Mouse (Mus musculus): ENCODE results near the gene Ppp2r5a. TPM values are rescaled to one million over a fixed set of nuclear protein-coding genes. Genes with fewer than 3 reads are reported as not detected.

Gene Ppp2r5a
- polyA plus RNA-seq, 1 experiment from 2014 or later: 18.7 TPM

GRCm38 (mm10) chr1:191326233-191326882 is 76.7 kb downstream of the Ppp2r5a start:
- Histone ChIP-seq H3K4me2 (peak overlapping the region; percentile 88), H3K4me1 (replicated peaks) (peaks cover 20% of the 10 kb centered on the region; the same call in 1 of the 2 replicates), H3K9ac (replicated peaks) (peak overlapping the region; percentile 82), H3K9me3 (no peaks in the 10 kb centered on the region), H3K27me3 (no peaks in the 10 kb centered on the region), H3K27ac (peak overlapping the region; percentile 42; the same call in 1 of the 2 replicates), H3K4me3 (replicated peaks) (peak overlapping the region; percentile 87), H3K36me3 (peaks cover 12% of the 10 kb centered on the region; the same call in 1 of the 2 replicates)
- peak; percentile 45 for ATAC-seq (ENCODE audit: insufficient number of reproducible peaks, insufficient read depth, low FRiP score, low TSS enrichment, low read depth)
- 2% methylated on average over 35 of the region's 35 CpGs for WGBS

GRCm38 (mm10) chr1:191325726-191326232 is 77.3 kb downstream of the Ppp2r5a start, which contains the start of gene Tmem206:
Gene Tmem206 (plus strand): TSS chr1:191325912.
- Histone ChIP-seq H3K27me3 (no peaks in the 10 kb centered on the region), H3K36me3 (peaks cover 12% of the 10 kb centered on the region; the same call in 1 of the 2 replicates), H3K9ac (replicated peaks) (peak within 1 kb of the TSS; percentile 82), H3K4me1 (replicated peaks) (peaks cover 20% of the 10 kb centered on the region; the same call in 1 of the 2 replicates), H3K9me3 (no peaks in the 10 kb centered on the region), H3K4me3 (replicated peaks) (peak within 1 kb of the TSS; percentile 87), H3K4me2 (peak within 1 kb of the TSS; percentile 88), H3K27ac (peak within 1 kb of the TSS; percentile 42; the same call in 1 of the 2 replicates)
- under 1% methylated on average over 42 of the region's 42 CpGs for WGBS
- peak; percentile 92 for ATAC-seq (ENCODE audit: insufficient number of reproducible peaks, insufficient read depth, low FRiP score, low TSS enrichment, low read depth)

- 85% methylated on average over 7 of the region's 7 CpGs for WGBS
- no peak; the same call in 1 of the 2 replicates for ATAC-seq (ENCODE audit: insufficient number of reproducible peaks, insufficient read depth, low FRiP score, low TSS enrichment, low read depth)
These were observed 78.1 kb downstream of the Ppp2r5a start for GRCm38 (mm10) chr1:191324733-191325590.

GRCm38 (mm10) chr1:191323381-191323780 is 79.7 kb downstream of the Ppp2r5a start:
- no peaks in the 10 kb centered on the region for H3K9me3 ChIP-seq
- no peak overlapping the region for H3K4me3 ChIP-seq (replicated peaks)
- no peak for ATAC-seq (ENCODE audit: insufficient number of reproducible peaks, insufficient read depth, low FRiP score, low TSS enrichment, low read depth)
- H3K36me3 ChIP-seq: peaks cover 2% of the 10 kb centered on the region; the same call in 1 of the 2 replicates
- peaks cover 17% of the 10 kb centered on the region; the same call in 1 of the 2 replicates for H3K4me1 ChIP-seq (replicated peaks)
- whole genome bisulfite sequencing: 85% methylated on average over 3 of the region's 3 CpGs
- H3K27ac ChIP-seq: no peak overlapping the region
- no peaks in the 10 kb centered on the region for H3K27me3 ChIP-seq
- H3K4me2 ChIP-seq: no peak overlapping the region
- H3K9ac ChIP-seq (replicated peaks): no peak overlapping the region

More at GRCm38 (mm10) chr1:191324733-191325590, 78.1 kb downstream of the Ppp2r5a start:
- peak overlapping the region; percentile 88 for H3K4me2 ChIP-seq
- H3K9me3 ChIP-seq: no peaks in the 10 kb centered on the region
- H3K27me3 ChIP-seq: no peaks in the 10 kb centered on the region
- H3K36me3 ChIP-seq: peaks cover 8% of the 10 kb centered on the region; the same call in 1 of the 2 replicates
- peak overlapping the region; percentile 87 for H3K4me3 ChIP-seq (replicated peaks)
- no peak overlapping the region for H3K9ac ChIP-seq (replicated peaks)
- H3K4me1 ChIP-seq (replicated peaks): peaks cover 20% of the 10 kb centered on the region; the same call in 1 of the 2 replicates
- H3K27ac ChIP-seq: no peak overlapping the region

- Histone ChIP-seq H3K9me3 (no peaks in the 10 kb centered on the region), H3K4me3 (replicated peaks) (no peak overlapping the region), H3K4me2 (no peak overlapping the region), H3K4me1 (replicated peaks) (peaks cover 8% of the 10 kb centered on the region; the same call in 1 of the 2 replicates), H3K27ac (peak overlapping the region; percentile 3; the same call in 1 of the 2 replicates), H3K27me3 (no peaks in the 10 kb centered on the region), H3K36me3 (no peaks in the 10 kb centered on the region), H3K9ac (replicated peaks) (no peak overlapping the region)
- 84% methylated on average over 5 of the region's 5 CpGs for WGBS
- ATAC-seq (ENCODE audit: insufficient number of reproducible peaks, insufficient read depth, low FRiP score, low TSS enrichment, low read depth): no peak
These were observed 84.4 kb downstream of the Ppp2r5a start for GRCm38 (mm10) chr1:191318686-191319085.

GRCm38 (mm10) chr1:191317591-191318196 is 85.4 kb downstream of the Ppp2r5a start, which contains the start of gene Nenf:
Gene Nenf (minus strand): TSS chr1:191318194.
- peak within 1 kb of the TSS; percentile 69 for H3K4me2 ChIP-seq
- H3K27me3 ChIP-seq: no peaks in the 10 kb centered on the region
- H3K4me1 ChIP-seq (replicated peaks): peaks cover 8% of the 10 kb centered on the region; the same call in 1 of the 2 replicates
- under 1% methylated on average over 53 of the region's 54 CpGs for WGBS
- peak within 1 kb of the TSS; percentile 98 for H3K9ac ChIP-seq (replicated peaks)
- H3K36me3 ChIP-seq: no peaks in the 10 kb centered on the region
- H3K9me3 ChIP-seq: no peaks in the 10 kb centered on the region
- H3K27ac ChIP-seq: peak within 1 kb of the TSS; percentile 78
- H3K4me3 ChIP-seq (replicated peaks): peak within 1 kb of the TSS; percentile 83
- ATAC-seq (ENCODE audit: insufficient number of reproducible peaks, insufficient read depth, low FRiP score, low TSS enrichment, low read depth): peak; percentile 80

GRCm38 (mm10) chr1:191316818-191317217 is 86.3 kb downstream of the Ppp2r5a start:
- Histone ChIP-seq H3K9me3 (no peaks in the 10 kb centered on the region), H3K27me3 (no peaks in the 10 kb centered on the region), H3K9ac (replicated peaks) (no peak overlapping the region), H3K36me3 (no peaks in the 10 kb centered on the region), H3K27ac (no peak overlapping the region), H3K4me2 (peak overlapping the region; percentile 69), H3K4me1 (replicated peaks) (peaks cover 8% of the 10 kb centered on the region; the same call in 1 of the 2 replicates), H3K4me3 (replicated peaks) (peak overlapping the region; percentile 83; the same call in 1 of the 2 replicates)
- 88% methylated on average over 8 of the region's 8 CpGs for WGBS
- ATAC-seq (ENCODE audit: insufficient number of reproducible peaks, insufficient read depth, low FRiP score, low TSS enrichment, low read depth): no peak

GRCm38 (mm10) chr1:191313926-191314325 is 89.1 kb downstream of the Ppp2r5a start:
- 67% methylated on average over 4 of the region's 4 CpGs for WGBS
- Histone ChIP-seq H3K4me2 (no peak overlapping the region), H3K27ac (no peak overlapping the region), H3K4me3 (replicated peaks) (no peak overlapping the region), H3K36me3 (peaks cover 4% of the 10 kb centered on the region; the same call in 1 of the 2 replicates), H3K27me3 (no peaks in the 10 kb centered on the region), H3K4me1 (replicated peaks) (peaks cover 8% of the 10 kb centered on the region; the same call in 1 of the 2 replicates), H3K9ac (replicated peaks) (no peak overlapping the region), H3K9me3 (no peaks in the 10 kb centered on the region)
- ATAC-seq (ENCODE audit: insufficient number of reproducible peaks, insufficient read depth, low FRiP score, low TSS enrichment, low read depth): no peak

- no peaks in the 10 kb centered on the region for H3K27me3 ChIP-seq
- no peaks in the 10 kb centered on the region for H3K9me3 ChIP-seq
- 77% methylated on average over 6 of the region's 6 CpGs for WGBS
- H3K4me3 ChIP-seq (replicated peaks): peak overlapping the region; percentile 56
- peak overlapping the region; percentile 69; the same call in 1 of the 2 replicates for H3K9ac ChIP-seq (replicated peaks)
- H3K4me1 ChIP-seq (replicated peaks): peaks cover 8% of the 10 kb centered on the region; the same call in 1 of the 2 replicates
- no peak for ATAC-seq (ENCODE audit: insufficient number of reproducible peaks, insufficient read depth, low FRiP score, low TSS enrichment, low read depth)
- H3K36me3 ChIP-seq: peaks cover 6% of the 10 kb centered on the region
- peak overlapping the region; percentile 58 for H3K4me2 ChIP-seq
- H3K27ac ChIP-seq: no peak overlapping the region
These were observed 89.9 kb downstream of the Ppp2r5a start for GRCm38 (mm10) chr1:191313158-191313557.

- WGBS: 2% methylated on average over 14 of the region's 14 CpGs
- H3K27ac ChIP-seq: peak overlapping the region; percentile 64; the same call in 1 of the 2 replicates
- H3K27me3 ChIP-seq: no peaks in the 10 kb centered on the region
These were observed 90.5 kb downstream of the Ppp2r5a start for GRCm38 (mm10) chr1:191312513-191312941.

More at GRCm38 (mm10) chr1:191312513-191312941, 90.5 kb downstream of the Ppp2r5a start:
- Histone ChIP-seq H3K4me1 (replicated peaks) (peaks cover 6% of the 10 kb centered on the region; the same call in 1 of the 2 replicates), H3K9me3 (no peaks in the 10 kb centered on the region), H3K36me3 (peaks cover 11% of the 10 kb centered on the region), H3K4me3 (replicated peaks) (peak overlapping the region; percentile 56), H3K4me2 (peak overlapping the region; percentile 58), H3K9ac (replicated peaks) (peak overlapping the region; percentile 69)
- ATAC-seq (ENCODE audit: insufficient number of reproducible peaks, insufficient read depth, low FRiP score, low TSS enrichment, low read depth): peak; percentile 89
